Mouse (Mus musculus): ENCODE measurements at regions not wholly inside any gene's neighbourhood (a gene's known extent, or its start where the extent isn't known, plus 50 kb on each side); places are given as distances from the start of the nearest gene placed in this dataset.

GRCm38 (mm10) chr2:173455216-173455615, 67.2 kb upstream of the 1700021F07Rik start:
- Histone ChIP-seq H3K4me2 (ENCODE audit: low read length) (no peak overlapping the region), H3K9ac (ENCODE audit: low read length) (no peak overlapping the region), H3K27ac (replicated peaks in 1 of 2; ENCODE audit: control insufficient read depth in 1 of 2, insufficient read depth in 1 of 2, low read depth in 2 of 2, low read length in 2 of 2) (no peak overlapping the region), H3K9me3 (ENCODE audit: control insufficient read depth, low read length) (no peaks in the 10 kb centered on the region), H3K36me3 (ENCODE audit: control insufficient read depth, insufficient read depth, low read length) (no peaks in the 10 kb centered on the region), H3K4me3 (ENCODE audit: control insufficient read depth in 1 of 2, insufficient read depth in 1 of 2, low read depth in 1 of 2, low read length in 2 of 2) (no peak overlapping the region), H3K4me1 (ENCODE audit: control insufficient read depth in 2 of 2, insufficient read depth in 2 of 2, low read length in 2 of 2) (no peaks in the 10 kb centered on the region), H3K27me3 (ENCODE audit: control insufficient read depth, insufficient read depth, low read length) (no peaks in the 10 kb centered on the region)
- WGBS, result 88% methylated on average over 12 of the region's 12 CpGs
- ATAC-seq (ENCODE audit: insufficient number of reproducible peaks, insufficient read depth, low FRiP score, low read depth), result no peak

GRCm38 (mm10) chr2:173456083-173456482, 66.3 kb upstream of the 1700021F07Rik start:
- 79% methylated on average over 7 of the region's 7 CpGs for whole genome bisulfite sequencing
- Histone ChIP-seq H3K4me3 (ENCODE audit: control insufficient read depth in 1 of 2, insufficient read depth in 1 of 2, low read depth in 1 of 2, low read length in 2 of 2) (no peak overlapping the region), H3K27ac (replicated peaks in 1 of 2; ENCODE audit: control insufficient read depth in 1 of 2, insufficient read depth in 1 of 2, low read depth in 2 of 2, low read length in 2 of 2) (no peak overlapping the region), H3K9me3 (ENCODE audit: control insufficient read depth, low read length) (no peaks in the 10 kb centered on the region), H3K9ac (ENCODE audit: low read length) (no peak overlapping the region), H3K36me3 (ENCODE audit: control insufficient read depth, insufficient read depth, low read length) (no peaks in the 10 kb centered on the region), H3K4me1 (ENCODE audit: control insufficient read depth in 2 of 2, insufficient read depth in 2 of 2, low read length in 2 of 2) (no peaks in the 10 kb centered on the region), H3K27me3 (ENCODE audit: control insufficient read depth, insufficient read depth, low read length) (no peaks in the 10 kb centered on the region), H3K4me2 (ENCODE audit: low read length) (no peak overlapping the region)
- no peak for ATAC-seq (ENCODE audit: insufficient number of reproducible peaks, insufficient read depth, low FRiP score, low read depth)

GRCm38 (mm10) chr2:173456924-173457623, 65.3 kb upstream of the 1700021F07Rik start:
- Histone ChIP-seq H3K36me3 (ENCODE audit: control insufficient read depth, insufficient read depth, low read length) (no peaks in the 10 kb centered on the region), H3K4me1 (ENCODE audit: control insufficient read depth in 2 of 2, insufficient read depth in 2 of 2, low read length in 2 of 2) (no peaks in the 10 kb centered on the region), H3K9me3 (ENCODE audit: control insufficient read depth, low read length) (no peaks in the 10 kb centered on the region), H3K27me3 (ENCODE audit: control insufficient read depth, insufficient read depth, low read length) (no peaks in the 10 kb centered on the region), H3K4me2 (ENCODE audit: low read length) (no peak overlapping the region), H3K27ac (replicated peaks in 1 of 2; ENCODE audit: control insufficient read depth in 1 of 2, insufficient read depth in 1 of 2, low read depth in 2 of 2, low read length in 2 of 2) (no peak overlapping the region), H3K9ac (ENCODE audit: low read length) (no peak overlapping the region), H3K4me3 (ENCODE audit: control insufficient read depth in 1 of 2, insufficient read depth in 1 of 2, low read depth in 1 of 2, low read length in 2 of 2) (no peak overlapping the region)
- 81% methylated on average over 9 of the region's 9 CpGs for WGBS
- ATAC-seq (ENCODE audit: insufficient number of reproducible peaks, insufficient read depth, low FRiP score, low read depth), result no peak

- H3K4me3 ChIP-seq (ENCODE audit: control insufficient read depth in 1 of 2, insufficient read depth in 1 of 2, low read depth in 1 of 2, low read length in 2 of 2), result no peak overlapping the region
- no peaks in the 10 kb centered on the region for H3K27me3 ChIP-seq (ENCODE audit: control insufficient read depth, insufficient read depth, low read length)
- WGBS, result 91% methylated on average over 18 of the region's 18 CpGs
- H3K9ac ChIP-seq (ENCODE audit: low read length), result no peak overlapping the region
- no peak for ATAC-seq (ENCODE audit: insufficient number of reproducible peaks, insufficient read depth, low FRiP score, low read depth)
- H3K27ac ChIP-seq (replicated peaks in 1 of 2; ENCODE audit: control insufficient read depth in 1 of 2, insufficient read depth in 1 of 2, low read depth in 2 of 2, low read length in 2 of 2), result no peak overlapping the region
- no peaks in the 10 kb centered on the region for H3K9me3 ChIP-seq (ENCODE audit: control insufficient read depth, low read length)
- H3K36me3 ChIP-seq (ENCODE audit: control insufficient read depth, insufficient read depth, low read length), result no peaks in the 10 kb centered on the region
- H3K4me1 ChIP-seq (ENCODE audit: control insufficient read depth in 2 of 2, insufficient read depth in 2 of 2, low read length in 2 of 2), result no peaks in the 10 kb centered on the region
- H3K4me2 ChIP-seq (ENCODE audit: low read length), result no peak overlapping the region
Measured at GRCm38 (mm10) chr2:173457624-173458320, 64.6 kb upstream of the 1700021F07Rik start.

GRCm38 (mm10) chr2:173458861-173459260, 63.5 kb upstream of the 1700021F07Rik start:
- Histone ChIP-seq H3K36me3 (ENCODE audit: control insufficient read depth, insufficient read depth, low read length) (no peaks in the 10 kb centered on the region), H3K27ac (replicated peaks in 1 of 2; ENCODE audit: control insufficient read depth in 1 of 2, insufficient read depth in 1 of 2, low read depth in 2 of 2, low read length in 2 of 2) (no peak overlapping the region), H3K4me2 (ENCODE audit: low read length) (no peak overlapping the region), H3K9ac (ENCODE audit: low read length) (no peak overlapping the region), H3K4me3 (ENCODE audit: control insufficient read depth in 1 of 2, insufficient read depth in 1 of 2, low read depth in 1 of 2, low read length in 2 of 2) (no peak overlapping the region), H3K4me1 (ENCODE audit: control insufficient read depth in 2 of 2, insufficient read depth in 2 of 2, low read length in 2 of 2) (no peaks in the 10 kb centered on the region), H3K27me3 (ENCODE audit: control insufficient read depth, insufficient read depth, low read length) (no peaks in the 10 kb centered on the region), H3K9me3 (ENCODE audit: control insufficient read depth, low read length) (no peaks in the 10 kb centered on the region)
- ATAC-seq (ENCODE audit: insufficient number of reproducible peaks, insufficient read depth, low FRiP score, low read depth), result no peak
- WGBS, result 80% methylated on average over 12 of the region's 12 CpGs

GRCm38 (mm10) chr2:173463313-173463712, 59.1 kb upstream of the 1700021F07Rik start:
- Histone ChIP-seq H3K27me3 (ENCODE audit: control insufficient read depth, insufficient read depth, low read length) (no peaks in the 10 kb centered on the region), H3K36me3 (ENCODE audit: control insufficient read depth, insufficient read depth, low read length) (no peaks in the 10 kb centered on the region), H3K27ac (replicated peaks in 1 of 2; ENCODE audit: control insufficient read depth in 1 of 2, insufficient read depth in 1 of 2, low read depth in 2 of 2, low read length in 2 of 2) (no peak overlapping the region), H3K4me2 (ENCODE audit: low read length) (no peak overlapping the region), H3K9me3 (ENCODE audit: control insufficient read depth, low read length) (no peaks in the 10 kb centered on the region), H3K4me1 (ENCODE audit: control insufficient read depth in 2 of 2, insufficient read depth in 2 of 2, low read length in 2 of 2) (no peaks in the 10 kb centered on the region), H3K9ac (ENCODE audit: low read length) (no peak overlapping the region), H3K4me3 (ENCODE audit: control insufficient read depth in 1 of 2, insufficient read depth in 1 of 2, low read depth in 1 of 2, low read length in 2 of 2) (no peak overlapping the region)
- WGBS, result 93% methylated on average over 9 of the region's 9 CpGs
- no peak for ATAC-seq (ENCODE audit: insufficient number of reproducible peaks, insufficient read depth, low FRiP score, low read depth)

- no peaks in the 10 kb centered on the region for H3K4me1 ChIP-seq (ENCODE audit: control insufficient read depth in 2 of 2, insufficient read depth in 2 of 2, low read length in 2 of 2)
- no peak overlapping the region for H3K27ac ChIP-seq (replicated peaks in 1 of 2; ENCODE audit: control insufficient read depth in 1 of 2, insufficient read depth in 1 of 2, low read depth in 2 of 2, low read length in 2 of 2)
- no peak overlapping the region for H3K4me3 ChIP-seq (ENCODE audit: control insufficient read depth in 1 of 2, insufficient read depth in 1 of 2, low read depth in 1 of 2, low read length in 2 of 2)
- no peaks in the 10 kb centered on the region for H3K36me3 ChIP-seq (ENCODE audit: control insufficient read depth, insufficient read depth, low read length)
- H3K4me2 ChIP-seq (ENCODE audit: low read length), result no peak overlapping the region
- ATAC-seq (ENCODE audit: insufficient number of reproducible peaks, insufficient read depth, low FRiP score, low read depth), result no peak
- no peaks in the 10 kb centered on the region for H3K9me3 ChIP-seq (ENCODE audit: control insufficient read depth, low read length)
- 84% methylated on average over 2 of the region's 2 CpGs for WGBS
- H3K27me3 ChIP-seq (ENCODE audit: control insufficient read depth, insufficient read depth, low read length), result no peaks in the 10 kb centered on the region
- H3K9ac ChIP-seq (ENCODE audit: low read length), result no peak overlapping the region
Measured at GRCm38 (mm10) chr2:173464562-173464961, 57.8 kb upstream of the 1700021F07Rik start.

Data from heart, embryonic 14.5 days (tissue).